ENCODE assay signal across 19 mouse cellular contexts in the genomic region with DNA sequence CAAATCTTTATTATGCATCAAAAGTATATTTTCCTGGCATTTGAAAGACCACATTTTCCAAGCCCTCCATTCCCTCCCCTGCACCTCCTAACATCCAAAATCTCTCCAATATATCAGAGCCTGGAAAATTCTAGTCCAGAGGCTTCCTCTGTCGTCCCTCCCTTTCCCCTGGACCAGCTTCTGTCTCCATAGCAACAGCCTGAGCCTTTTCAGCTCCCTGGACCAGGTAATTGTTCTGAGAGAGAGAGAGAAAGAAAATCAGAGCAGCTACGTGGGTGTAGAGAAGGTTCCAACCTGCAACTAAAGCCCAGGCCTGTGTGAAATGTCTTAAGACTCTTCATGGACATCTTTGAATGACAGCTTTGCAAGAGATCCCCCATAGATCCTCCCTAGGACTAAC.
DNase-seq lines count a peak whose midpoint lies in the region; ATAC-seq and TF ChIP-seq lines count a peak whose summit lies in the region.
"Had no signal": no experiment of that assay in that cellular context is flagged by ENCODE, and none has a peak within 500 bp of the region (broad histone marks: within the 10 kb centered on the region; RNA-seq: fewer than 3 reads in every experiment).

No protein-coding gene starts in this region.

- no peak for TF ChIP-seq POLR2A in brain, embryonic 14.5 days (IDR thresholded peaks at IDR 0.05; ENCODE audit: borderline replicate concordance, extremely low read depth, insufficient read depth, insufficient read length, poor library complexity, severe bottlenecking)

- peak; percentile 79 for DNase-seq in brain, adult 2 months (ENCODE audit: low read depth, low spot score)
- DNase-seq in brain, embryonic 14.5 days (ENCODE audit: low read depth): peak; percentile 84
- DNase-seq in forebrain, postnatal 0 days: peak; percentile 21
- no peak for DNase-seq in heart, adult 11 months
- no peak for DNase-seq in urinary bladder, adult 18-20 months (ENCODE audit: low spot score in 2 of 2)
- no peak for DNase-seq in thymus, postnatal 0 days (ENCODE audit: low spot score)
- DNase-seq: adrenal gland, adult 8-10 months; cerebellum, adult 8-10 months; embryo, embryonic 11 days; kidney, adult 9 months; lung, postnatal 14 days; right cerebral cortex, postnatal 14 days had no signal

- 6% methylated on average over 2 of the region's 2 CpGs for WGBS in forebrain, postnatal 0 days
- 7% methylated on average over 2 of the region's 2 CpGs for WGBS in midbrain, embryonic 15.5 days

- no peak for TF ChIP-seq CTCF in brain, embryonic 14.5 days (IDR thresholded peaks at IDR 0.05; ENCODE audit: borderline replicate concordance, extremely low read depth, insufficient read depth, insufficient read length)
- no peak for TF ChIP-seq CTCF in forebrain, postnatal 0 days (IDR thresholded peaks at IDR 0.05; ENCODE audit: low read depth)

- no peaks in the 10 kb centered on the region for H3K27me3 ChIP-seq in forebrain, postnatal 0 days (ENCODE audit: insufficient read depth, low read length)
- no peaks in the 10 kb centered on the region for H3K27me3 ChIP-seq in midbrain, embryonic 15.5 days (replicated peaks)
- H3K27me3 ChIP-seq: heart, embryonic 15.5 days; limb, embryonic 12.5 days; liver, embryonic 15.5 days; neural tube, embryonic 12.5 days had no signal

- ATAC-seq in forebrain, postnatal 0 days: peak; percentile 78
- ATAC-seq in midbrain, embryonic 15.5 days (replicated peaks): peak; percentile 89
- ATAC-seq: CD4-positive, CD25-positive, alpha-beta regulatory T cell, adult 4 months had no signal

- no peaks in the 10 kb centered on the region for H3K36me3 ChIP-seq in forebrain, postnatal 0 days (ENCODE audit: insufficient read depth)
- no peaks in the 10 kb centered on the region for H3K36me3 ChIP-seq in midbrain, embryonic 15.5 days (replicated peaks)
- H3K36me3 ChIP-seq: heart, embryonic 15.5 days; limb, embryonic 12.5 days; liver, embryonic 15.5 days; neural tube, embryonic 12.5 days had no signal

- no peak overlapping the region for H3K4me2 ChIP-seq in forebrain, postnatal 0 days (ENCODE audit: low read depth)
- no peak overlapping the region for H3K4me2 ChIP-seq in midbrain, embryonic 15.5 days
- H3K4me2 ChIP-seq: heart, embryonic 15.5 days; limb, embryonic 12.5 days; liver, embryonic 15.5 days; neural tube, embryonic 12.5 days had no signal

- no peak overlapping the region for H3K4me3 ChIP-seq in forebrain, postnatal 0 days (ENCODE audit: low read depth, low read length)
- no peak overlapping the region for H3K4me3 ChIP-seq in midbrain, embryonic 15.5 days
- H3K4me3 ChIP-seq: erythroblast, embryonic 14.5 days; heart, embryonic 15.5 days; limb, embryonic 12.5 days; liver, embryonic 15.5 days; neural tube, embryonic 12.5 days had no signal

- no peaks in the 10 kb centered on the region for H3K4me1 ChIP-seq in forebrain, postnatal 0 days (ENCODE audit: insufficient read depth)
- peaks cover 14% of the 10 kb centered on the region for H3K4me1 ChIP-seq in midbrain, embryonic 15.5 days
- H3K4me1 ChIP-seq: heart, embryonic 15.5 days; liver, embryonic 15.5 days had no signal

- no peaks in the 10 kb centered on the region for H3K9me3 ChIP-seq in forebrain, postnatal 0 days (ENCODE audit: low read length)
- H3K9me3 ChIP-seq in midbrain, embryonic 15.5 days: no peaks in the 10 kb centered on the region
- H3K9me3 ChIP-seq: heart, embryonic 15.5 days; limb, embryonic 12.5 days; liver, embryonic 15.5 days; neural tube, embryonic 12.5 days had no signal

- H3K9ac ChIP-seq in forebrain, postnatal 0 days: no peak overlapping the region
- H3K9ac ChIP-seq in midbrain, embryonic 15.5 days: no peak overlapping the region
- H3K9ac ChIP-seq: heart, embryonic 15.5 days; limb, embryonic 12.5 days; liver, embryonic 15.5 days; neural tube, embryonic 12.5 days had no signal

- H3K27ac ChIP-seq in forebrain, postnatal 0 days (ENCODE audit: low read depth, low read length): 0 out of 2 replicates have a peak overlapping the region, but pooled peaks have one; percentile 15
- H3K27ac ChIP-seq in midbrain, embryonic 15.5 days: peak overlapping the region; percentile 81
- H3K27ac ChIP-seq: heart, embryonic 15.5 days; limb, embryonic 12.5 days; liver, embryonic 15.5 days; neural tube, embryonic 12.5 days had no signal

Comparison
In these comparisons a context has a peak if more than half of its experiments do, and no peak if none do; other contexts are left out.
1. DNase-seq: peak in brain, adult 2 months (single experiment), brain, embryonic 14.5 days (single experiment) and forebrain, postnatal 0 days (single experiment); none in heart, adult 11 months (single experiment), urinary bladder, adult 18-20 months (0 of 2) and thymus, postnatal 0 days (single experiment).